Mouse (Mus musculus): ENCODE data around the gene Ccdc181. TPM values are rescaled to one million over a fixed set of nuclear protein-coding genes. Genes with fewer than 3 reads are reported as not detected.
"Not testable (repeated sequence)": the region's sequence is repeated elsewhere in the genome, so short reads cannot be mapped to it uniquely, and the experiment has no call there.

The Ccdc181 gene
- 1 to 10 TPM; 6.7 to 6.9 TPM for total RNA-seq (2021)
- long read RNA-seq, experiment 1, partial matches to known transcripts = 0 of 2 reads
- long read RNA-seq, experiment 1, other reads (novel, unspliced or antisense) = 0 of 2 reads
- long read RNA-seq, experiment 2, transcript Ccdc181-201 (6 exons, 1,909 nt) = major isoform, 18 of 22 reads
- long read RNA-seq, experiment 2, partial matches to known transcripts = 2 of 22 reads
- long read RNA-seq, experiment 2, other reads (novel, unspliced or antisense) = 2 of 22 reads

- DNase-seq (ENCODE audit: low spot score in 2 of 2) = peak; percentile 88 to 91
These were observed at the start of gene Ccdc181 for GRCm38 (mm10) chr1:164275455-164275954. TSS of gene Ccdc181 (plus strand) at chr1:164275585.

- DNase-seq (ENCODE audit: low spot score in 2 of 2) = not testable (repeated sequence)
These were observed 43.3 kb upstream of the Ccdc181 start for GRCm38 (mm10) chr1:164231937-164232570.

- DNase-seq (ENCODE audit: low spot score in 2 of 2) = no peak
These were observed 41.9 kb upstream of the Ccdc181 start for GRCm38 (mm10) chr1:164233447-164233846.

- DNase-seq (ENCODE audit: low spot score in 2 of 2) = no peak
These were observed 40.3 kb upstream of the Ccdc181 start for GRCm38 (mm10) chr1:164235078-164235477.

- DNase-seq (ENCODE audit: low spot score in 2 of 2) = no peak
These were observed 39.3 kb upstream of the Ccdc181 start for GRCm38 (mm10) chr1:164236078-164236477.

- no peak for DNase-seq (ENCODE audit: low spot score in 2 of 2)
These were observed 33.9 kb upstream of the Ccdc181 start for GRCm38 (mm10) chr1:164241494-164241893.

- DNase-seq (ENCODE audit: low spot score in 2 of 2) = no peak
These were observed 32.6 kb upstream of the Ccdc181 start for GRCm38 (mm10) chr1:164242809-164243208.

GRCm38 (mm10) chr1:164247442-164247841, 27.9 kb upstream of the Ccdc181 start:
- no peak for DNase-seq (ENCODE audit: low spot score in 2 of 2)

- no peak for DNase-seq (ENCODE audit: low spot score in 2 of 2)
These were observed 27.4 kb upstream of the Ccdc181 start for GRCm38 (mm10) chr1:164247971-164248370.

GRCm38 (mm10) chr1:164248465-164249331, 26.7 kb upstream of the Ccdc181 start, which contains the start of gene Slc19a2:
TSS of gene Slc19a2 (plus strand) at chr1:164249046.
- peak; percentile 98 for DNase-seq (ENCODE audit: low spot score in 2 of 2)

- no peak for DNase-seq (ENCODE audit: low spot score in 2 of 2)
These were observed 26.1 kb upstream of the Ccdc181 start for GRCm38 (mm10) chr1:164249332-164249711.

- no peak for DNase-seq (ENCODE audit: low spot score in 2 of 2)
These were observed 24.8 kb upstream of the Ccdc181 start for GRCm38 (mm10) chr1:164250391-164251150.

- DNase-seq (ENCODE audit: low spot score in 2 of 2) = no peak
These were observed 23.9 kb upstream of the Ccdc181 start for GRCm38 (mm10) chr1:164251438-164251837.

GRCm38 (mm10) chr1:164252551-164252950, 22.8 kb upstream of the Ccdc181 start:
- DNase-seq (ENCODE audit: low spot score in 2 of 2) = no peak

- no peak for DNase-seq (ENCODE audit: low spot score in 2 of 2)
These were observed 20.5 kb upstream of the Ccdc181 start for GRCm38 (mm10) chr1:164254836-164255235.

GRCm38 (mm10) chr1:164260171-164261028, 15.0 kb upstream of the Ccdc181 start:
- no peak for DNase-seq (ENCODE audit: low spot score in 2 of 2)

GRCm38 (mm10) chr1:164261553-164261952, 13.8 kb upstream of the Ccdc181 start:
- DNase-seq (ENCODE audit: low spot score in 2 of 2) = peak in 1 of 2 experiments; percentile 29

GRCm38 (mm10) chr1:164270941-164271340, 4.4 kb upstream of the Ccdc181 start:
- DNase-seq (ENCODE audit: low spot score in 2 of 2) = no peak

- no peak for DNase-seq (ENCODE audit: low spot score in 2 of 2)
These were observed 1.7 kb upstream of the Ccdc181 start for GRCm38 (mm10) chr1:164273659-164274058.

GRCm38 (mm10) chr1:164276552-164276951, 1.2 kb downstream of the Ccdc181 start:
- no peak for DNase-seq (ENCODE audit: low spot score in 2 of 2)

Data from adrenal gland, adult 18-20 months (tissue).